Mouse (Mus musculus): ENCODE measurements at regions not wholly inside any gene's neighbourhood (a gene's known extent, or its start where the extent isn't known, plus 50 kb on each side); places are given as distances from the start of the nearest gene placed in this dataset.

DNA sequence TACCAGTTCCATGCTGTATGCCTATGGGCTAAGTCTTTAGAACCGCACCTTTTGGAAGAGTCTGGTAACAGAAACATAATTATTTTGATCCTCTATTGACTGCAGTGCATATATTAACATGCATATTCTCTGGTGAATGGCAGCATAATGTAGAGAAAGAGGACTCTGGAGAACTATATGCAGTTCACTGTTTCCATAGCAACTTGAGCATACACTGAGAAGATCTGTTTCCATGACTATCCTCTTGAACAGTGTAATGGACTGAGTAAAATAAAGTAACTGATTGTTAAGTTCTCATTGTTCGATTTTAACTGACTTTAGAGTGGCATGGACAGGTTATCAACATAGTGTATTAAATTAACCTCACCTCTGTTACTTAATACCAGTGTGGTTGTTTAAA is 147.6 kb upstream of the 2610001J05Rik start:
- H3K4me3 ChIP-seq (replicated peaks; ENCODE audit: control insufficient read depth, low read depth, low read length), result no peak overlapping the region
- TF ChIP-seq POLR2A (IDR thresholded peaks at IDR 0.05; ENCODE audit: borderline replicate concordance, control insufficient read depth, low read depth, low read length), result no peak
- TF ChIP-seq CTCF (IDR thresholded peaks at IDR 0.05; ENCODE audit: control insufficient read depth, insufficient read depth, low read length), result no peak
- H3K4me1 ChIP-seq (ENCODE audit: control insufficient read depth, insufficient read depth, low read length), result no peaks in the 10 kb centered on the region
- no peak overlapping the region for H3K27ac ChIP-seq (ENCODE audit: control insufficient read depth, insufficient read depth, low read depth, low read length, poor library complexity)
- 71% methylated on average over 2 of the region's 2 CpGs for WGBS

DNA sequence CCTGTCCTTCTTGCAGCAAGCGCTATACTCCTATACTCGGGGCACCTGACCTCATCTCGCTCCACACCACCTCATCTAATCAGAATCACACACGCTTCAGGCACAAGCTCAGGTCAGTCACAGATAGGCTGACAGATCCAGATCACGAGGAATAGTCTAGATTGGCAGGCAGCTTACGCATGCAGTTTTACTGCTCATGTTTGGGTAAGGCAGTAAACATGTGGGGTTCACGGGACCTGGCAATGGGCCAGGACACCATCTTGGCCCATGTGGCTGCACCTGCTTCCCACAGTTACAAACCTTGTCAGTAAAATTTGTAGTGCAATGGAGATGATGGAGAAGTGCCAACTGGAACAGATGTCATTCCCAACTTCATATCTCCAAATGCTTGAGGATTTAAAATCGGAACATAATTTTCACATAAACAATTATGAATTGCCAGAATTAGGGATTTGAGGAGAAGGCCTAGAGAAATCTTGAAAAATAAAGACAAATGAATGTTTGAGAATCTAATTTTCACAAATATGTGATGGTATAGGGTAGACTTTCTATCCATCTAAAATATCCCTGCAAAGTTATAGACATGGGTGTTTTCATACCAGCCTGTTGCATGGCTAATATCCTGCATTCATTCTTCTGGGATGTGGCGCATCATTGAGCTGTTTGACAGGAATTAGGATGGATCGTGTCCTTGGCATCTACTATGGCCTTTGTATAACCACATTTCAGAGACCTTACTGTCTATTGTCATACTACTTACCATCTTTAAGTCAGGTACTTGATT is 111.5 kb upstream of the 2610001J05Rik start:
- TF ChIP-seq CTCF (IDR thresholded peaks at IDR 0.05; ENCODE audit: control insufficient read depth, insufficient read depth, low read length) (no peak), POLR2A (IDR thresholded peaks at IDR 0.05; ENCODE audit: borderline replicate concordance, control insufficient read depth, low read depth, low read length) (no peak)
- Histone ChIP-seq H3K4me1 (ENCODE audit: control insufficient read depth, insufficient read depth, low read length) (no peaks in the 10 kb centered on the region), H3K4me3 (replicated peaks; ENCODE audit: control insufficient read depth, low read depth, low read length) (no peak overlapping the region), H3K27ac (ENCODE audit: control insufficient read depth, insufficient read depth, low read depth, low read length, poor library complexity) (no peak overlapping the region)
- WGBS, result 84% methylated on average over 10 of the region's 10 CpGs

DNA sequence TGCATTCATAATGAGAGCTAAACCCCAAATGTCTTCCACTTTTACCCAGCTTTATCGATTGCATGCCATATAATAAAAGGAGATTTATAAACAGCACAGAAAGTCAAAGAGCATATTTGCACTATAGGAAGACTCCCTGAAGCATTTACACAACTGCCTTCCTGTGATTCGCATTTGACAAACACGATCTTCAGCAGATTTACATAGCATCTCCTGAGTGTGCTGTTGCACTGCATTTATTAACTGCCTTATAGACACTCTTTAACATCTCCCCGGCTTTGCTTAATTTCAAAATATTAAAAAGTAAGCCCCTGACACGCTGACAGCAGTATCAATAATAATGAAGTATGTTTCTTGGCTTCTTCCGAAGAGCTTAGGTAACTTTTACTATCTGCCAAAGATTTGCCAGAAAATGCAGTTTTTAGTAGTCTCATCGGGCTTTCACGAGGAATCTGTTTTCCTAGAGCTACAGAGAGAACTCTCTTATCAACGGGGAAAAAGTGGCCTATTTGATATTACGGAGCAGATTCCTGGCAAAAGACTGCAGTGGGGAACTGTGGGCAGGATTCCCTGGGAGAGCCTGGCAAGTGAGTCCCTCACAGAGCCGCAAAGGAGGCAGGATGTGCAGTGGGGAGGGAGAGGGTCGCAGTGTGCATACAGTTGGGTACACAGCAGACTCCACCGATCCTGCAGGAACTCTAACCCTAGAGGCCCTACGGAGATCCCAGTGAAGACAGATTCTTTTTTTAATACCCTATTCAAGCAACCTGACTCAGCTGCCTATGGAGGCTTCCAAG is 103.6 kb upstream of the 2610001J05Rik start:
- H3K27ac ChIP-seq (ENCODE audit: control insufficient read depth, insufficient read depth, low read depth, low read length, poor library complexity), result no peak overlapping the region
- WGBS, result 76% methylated on average over 14 of the region's 14 CpGs
- no peaks in the 10 kb centered on the region for H3K4me1 ChIP-seq (ENCODE audit: control insufficient read depth, insufficient read depth, low read length)
- TF ChIP-seq CTCF (IDR thresholded peaks at IDR 0.05; ENCODE audit: control insufficient read depth, insufficient read depth, low read length), result no peak
- TF ChIP-seq POLR2A (IDR thresholded peaks at IDR 0.05; ENCODE audit: borderline replicate concordance, control insufficient read depth, low read depth, low read length), result no peak
- H3K4me3 ChIP-seq (replicated peaks; ENCODE audit: control insufficient read depth, low read depth, low read length), result no peak overlapping the region

DNA sequence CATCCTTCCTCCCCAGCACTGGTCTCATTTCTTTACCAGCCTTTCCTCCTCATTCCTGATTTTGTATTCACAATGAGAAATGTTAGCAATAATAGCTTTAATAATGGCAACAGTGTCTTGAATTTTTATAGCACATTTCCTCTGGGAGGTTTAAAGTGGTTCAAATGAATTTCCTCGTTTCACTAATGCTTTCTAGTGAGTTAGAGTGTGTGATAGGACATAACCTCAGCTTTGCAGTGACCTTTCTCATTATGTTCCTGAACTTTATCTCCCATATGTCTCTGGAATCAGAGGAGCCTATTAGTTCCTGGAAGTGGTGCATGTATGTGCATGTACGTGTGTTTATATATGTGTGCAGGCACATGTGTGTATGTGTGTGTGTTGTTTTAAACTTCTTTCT is 93.2 kb upstream of the 2610001J05Rik start:
- no peaks in the 10 kb centered on the region for H3K4me1 ChIP-seq (ENCODE audit: control insufficient read depth, insufficient read depth, low read length)
- H3K27ac ChIP-seq (ENCODE audit: control insufficient read depth, insufficient read depth, low read depth, low read length, poor library complexity), result no peak overlapping the region
- WGBS, result 61% methylated on average over 2 of the region's 2 CpGs
- no peak overlapping the region for H3K4me3 ChIP-seq (replicated peaks; ENCODE audit: control insufficient read depth, low read depth, low read length)
- no peak for TF ChIP-seq CTCF (IDR thresholded peaks at IDR 0.05; ENCODE audit: control insufficient read depth, insufficient read depth, low read length)
- TF ChIP-seq POLR2A (IDR thresholded peaks at IDR 0.05; ENCODE audit: borderline replicate concordance, control insufficient read depth, low read depth, low read length), result no peak

DNA sequence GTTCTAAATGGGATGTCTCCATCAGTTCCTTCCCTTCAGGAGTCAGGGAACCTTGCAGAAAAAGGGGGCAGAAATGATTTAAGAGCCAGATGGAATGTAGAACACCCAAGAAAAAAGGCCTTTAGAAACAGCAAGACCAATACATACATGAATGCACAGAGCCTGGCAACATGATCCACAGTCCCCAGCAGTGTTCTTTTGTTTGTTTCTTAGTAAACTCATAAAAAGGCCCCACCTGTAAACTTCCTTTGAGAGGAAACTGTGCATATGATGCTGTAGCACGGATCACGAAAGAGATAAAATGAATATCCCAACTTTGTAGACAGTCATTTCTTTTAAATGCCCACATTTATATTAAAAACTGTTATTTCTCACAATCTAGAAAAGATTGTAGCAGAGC is 92.7 kb upstream of the 2610001J05Rik start:
- TF ChIP-seq POLR2A (IDR thresholded peaks at IDR 0.05; ENCODE audit: borderline replicate concordance, control insufficient read depth, low read depth, low read length) (no peak), CTCF (IDR thresholded peaks at IDR 0.05; ENCODE audit: control insufficient read depth, insufficient read depth, low read length) (no peak)
- 81% methylated on average over 2 of the region's 2 CpGs for WGBS
- Histone ChIP-seq H3K4me1 (ENCODE audit: control insufficient read depth, insufficient read depth, low read length) (no peaks in the 10 kb centered on the region), H3K4me3 (replicated peaks; ENCODE audit: control insufficient read depth, low read depth, low read length) (no peak overlapping the region), H3K27ac (ENCODE audit: control insufficient read depth, insufficient read depth, low read depth, low read length, poor library complexity) (no peak overlapping the region)

DNA sequence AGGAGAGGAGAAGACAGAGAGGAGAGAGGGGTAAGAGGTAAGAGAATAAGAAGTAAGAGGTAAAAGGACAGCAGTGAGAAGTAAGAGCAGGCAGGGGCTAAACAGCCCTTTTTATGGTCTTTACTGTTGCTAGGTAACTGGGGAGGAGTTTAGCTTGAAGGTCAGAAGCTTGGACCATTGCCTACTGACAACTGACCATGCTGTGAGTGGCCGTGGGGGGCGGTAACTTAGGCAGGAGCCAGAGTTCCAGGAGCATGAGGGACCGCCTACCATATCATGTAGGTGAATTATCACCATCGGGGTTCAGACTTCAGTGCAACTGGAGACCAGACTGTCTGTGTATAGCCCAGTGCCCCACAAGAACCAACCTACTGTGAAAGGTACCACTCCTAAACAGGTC is 78.3 kb upstream of the 2610001J05Rik start:
- TF ChIP-seq POLR2A (IDR thresholded peaks at IDR 0.05; ENCODE audit: borderline replicate concordance, control insufficient read depth, low read depth, low read length), result no peak
- no peak for TF ChIP-seq CTCF (IDR thresholded peaks at IDR 0.05; ENCODE audit: control insufficient read depth, insufficient read depth, low read length)
- WGBS, result 79% methylated on average over 4 of the region's 4 CpGs
- Histone ChIP-seq H3K4me1 (ENCODE audit: control insufficient read depth, insufficient read depth, low read length) (no peaks in the 10 kb centered on the region), H3K27ac (ENCODE audit: control insufficient read depth, insufficient read depth, low read depth, low read length, poor library complexity) (no peak overlapping the region), H3K4me3 (replicated peaks; ENCODE audit: control insufficient read depth, low read depth, low read length) (no peak overlapping the region)

DNA sequence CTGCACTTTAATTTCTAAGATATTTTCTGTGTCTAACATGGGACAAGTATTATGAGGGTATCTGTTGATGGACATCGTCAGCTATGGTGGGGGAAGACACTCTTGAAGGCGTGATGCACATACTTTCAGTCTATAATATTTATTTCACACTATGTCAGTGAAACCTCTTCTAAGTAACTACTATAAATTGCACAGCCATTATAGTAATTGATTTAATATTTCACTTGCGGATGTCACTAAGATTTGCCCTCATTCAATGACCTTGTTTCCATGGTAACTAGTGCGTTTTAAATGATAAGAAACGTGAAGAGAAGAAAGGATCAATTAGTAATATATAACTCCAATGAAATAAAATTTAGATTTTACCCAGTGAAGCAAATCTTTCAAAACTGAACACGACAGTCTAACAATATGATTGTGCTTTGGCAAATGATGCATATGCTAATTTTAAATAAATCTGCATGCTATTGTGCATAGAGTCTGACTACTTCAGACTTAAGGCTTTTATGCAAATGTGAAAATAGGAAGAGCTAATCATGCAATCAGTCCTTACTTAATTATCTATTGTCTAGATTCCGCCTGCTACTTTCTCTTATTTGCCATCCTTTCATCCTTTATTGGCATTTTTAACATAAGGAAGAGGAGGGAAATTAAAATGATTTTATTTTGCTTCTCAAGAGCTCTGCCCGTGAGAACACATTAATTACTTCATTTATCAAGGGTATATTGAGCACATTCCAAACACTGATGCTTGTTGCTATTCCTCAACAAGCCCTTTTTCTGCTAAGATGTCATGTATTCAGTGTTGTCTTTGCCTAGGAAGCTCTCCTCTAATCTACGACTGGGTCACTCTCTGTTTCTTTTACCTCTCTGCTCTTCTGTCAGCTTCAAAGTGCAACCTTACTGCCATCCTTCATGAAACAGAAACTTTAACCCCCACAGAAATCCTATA is 49.8 kb upstream of the 2610001J05Rik start:
- H3K4me3 ChIP-seq (replicated peaks; ENCODE audit: control insufficient read depth, low read depth, low read length), result no peak overlapping the region
- H3K4me1 ChIP-seq (ENCODE audit: control insufficient read depth, insufficient read depth, low read length), result no peaks in the 10 kb centered on the region
- TF ChIP-seq CTCF (IDR thresholded peaks at IDR 0.05; ENCODE audit: control insufficient read depth, insufficient read depth, low read length), result no peak
- H3K27ac ChIP-seq (ENCODE audit: control insufficient read depth, insufficient read depth, low read depth, low read length, poor library complexity), result no peak overlapping the region
- WGBS, result 80% methylated on average over 9 of the region's 9 CpGs

Measured in bone marrow, adult 2 months (tissue).